Mouse (Mus musculus): ENCODE results near the gene Tent5c. TPM values are rescaled to one million over a fixed set of nuclear protein-coding genes. Genes with fewer than 3 reads are reported as not detected.
A peak's percentile ranks its signal among the peaks of the same experiment; 100 is the strongest.

The Tent5c gene
- polyA plus RNA-seq, 1 experiment from 2014 or later, result 3.0 TPM

DNA sequence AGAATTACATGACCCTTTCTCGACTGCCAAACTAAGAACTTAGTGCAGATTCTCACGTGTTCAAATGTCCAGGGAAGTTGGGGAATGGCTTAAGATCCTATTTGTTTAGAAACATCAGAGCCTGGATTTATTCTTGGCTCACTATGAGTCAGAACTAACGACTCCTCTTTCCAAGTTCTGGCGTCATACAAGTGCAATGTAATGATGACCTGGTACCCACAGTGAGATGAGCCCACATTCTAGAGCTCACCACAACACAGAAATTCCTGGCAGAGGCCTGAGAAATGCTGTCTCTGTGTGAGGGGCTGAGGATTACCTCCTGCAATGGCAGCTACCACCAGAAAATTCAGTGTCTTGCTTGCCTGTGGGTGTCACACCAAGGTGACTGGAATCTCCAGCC, 18.1 kb upstream of the Tent5c start:
- ATAC-seq, result no peak
- H3K36me3 ChIP-seq (ENCODE audit: poor library complexity, severe bottlenecking), result no peaks in the 10 kb centered on the region
- no peak overlapping the region for H3K9ac ChIP-seq
- H3K4me2 ChIP-seq, result no peak overlapping the region
- H3K4me3 ChIP-seq, result no peak overlapping the region
- no peak overlapping the region for H3K27ac ChIP-seq
- WGBS, result 84% methylated on average over 4 of the region's 4 CpGs
- H3K27me3 ChIP-seq, result no peaks in the 10 kb centered on the region
- no peaks in the 10 kb centered on the region for H3K4me1 ChIP-seq
- H3K9me3 ChIP-seq (replicated peaks), result no peaks in the 10 kb centered on the region

DNA sequence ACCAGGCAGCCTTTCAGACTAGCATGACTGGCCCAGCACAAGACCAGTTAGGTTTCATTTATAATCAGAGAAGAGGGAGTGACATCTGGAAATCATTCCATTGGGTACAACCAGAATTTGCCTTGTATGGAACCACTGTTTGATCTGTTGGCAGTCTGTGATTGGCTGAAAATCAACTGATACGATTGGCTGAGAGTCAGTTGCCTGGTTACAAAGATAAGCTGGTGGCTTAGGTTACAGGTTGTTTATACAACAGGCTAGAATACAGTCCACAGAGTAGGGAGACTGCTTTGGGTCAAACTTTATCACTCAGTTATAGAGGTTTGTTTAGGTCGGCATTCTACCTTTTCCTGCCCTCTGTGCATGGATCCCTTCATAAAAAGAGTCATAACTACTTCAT, 17.6 kb upstream of the Tent5c start:
- H3K4me3 ChIP-seq, result no peak overlapping the region
- no peak overlapping the region for H3K4me2 ChIP-seq
- H3K36me3 ChIP-seq (ENCODE audit: poor library complexity, severe bottlenecking), result no peaks in the 10 kb centered on the region
- no peak overlapping the region for H3K9ac ChIP-seq
- 84% methylated on average over 2 of the region's 2 CpGs for WGBS
- ATAC-seq, result no peak
- H3K9me3 ChIP-seq (replicated peaks), result no peaks in the 10 kb centered on the region
- no peaks in the 10 kb centered on the region for H3K27me3 ChIP-seq
- no peaks in the 10 kb centered on the region for H3K4me1 ChIP-seq
- no peak overlapping the region for H3K27ac ChIP-seq

DNA sequence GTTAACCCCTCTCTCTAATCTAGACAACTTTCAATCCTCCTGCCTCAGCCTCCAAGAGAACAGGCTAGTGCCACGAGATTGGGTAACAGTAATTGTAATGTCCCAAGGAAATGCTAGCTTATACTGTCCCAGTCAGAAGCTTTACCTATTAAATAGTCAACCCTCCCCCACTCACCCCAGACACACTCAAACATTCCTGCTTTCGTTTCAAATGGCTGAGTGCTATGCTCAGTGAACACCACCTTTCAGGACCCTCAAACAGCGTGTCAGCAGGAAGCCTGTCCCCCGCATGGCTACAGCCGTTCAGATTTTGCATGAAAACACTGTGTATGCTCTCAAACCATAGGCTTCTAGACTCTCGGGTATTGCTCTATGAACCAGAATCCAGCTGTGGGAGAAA, 14.8 kb upstream of the Tent5c start:
- ATAC-seq, result no peak
- Histone ChIP-seq H3K4me1 (no peaks in the 10 kb centered on the region), H3K27me3 (no peaks in the 10 kb centered on the region), H3K9ac (no peak overlapping the region), H3K36me3 (ENCODE audit: poor library complexity, severe bottlenecking) (no peaks in the 10 kb centered on the region), H3K9me3 (replicated peaks) (no peaks in the 10 kb centered on the region), H3K4me3 (no peak overlapping the region), H3K27ac (no peak overlapping the region), H3K4me2 (no peak overlapping the region)
- WGBS, result 77% methylated on average over 6 of the region's 6 CpGs

DNA sequence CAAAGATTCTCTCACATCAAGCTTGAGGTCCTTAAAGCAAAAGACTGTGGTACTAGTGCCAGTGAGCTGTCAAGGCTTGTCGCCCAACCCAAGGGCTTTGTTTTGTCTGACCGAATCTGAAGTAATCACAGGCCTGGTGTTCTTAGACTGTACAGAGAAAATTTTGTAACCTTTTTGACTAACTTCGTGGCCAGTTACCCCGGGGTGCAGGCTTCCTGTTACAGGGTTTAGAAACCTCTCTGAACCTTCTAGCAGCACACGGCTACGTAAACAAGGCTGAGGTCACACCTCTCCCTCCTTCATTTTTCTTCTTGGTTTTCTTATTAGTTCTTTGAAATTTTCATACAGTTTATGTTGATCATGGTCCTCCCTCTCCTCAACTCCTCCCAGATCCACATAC, 13.4 kb upstream of the Tent5c start:
- 86% methylated on average over 6 of the region's 6 CpGs for WGBS
- no peak overlapping the region for H3K9ac ChIP-seq
- H3K9me3 ChIP-seq (replicated peaks), result no peaks in the 10 kb centered on the region
- no peak for ATAC-seq
- no peaks in the 10 kb centered on the region for H3K36me3 ChIP-seq (ENCODE audit: poor library complexity, severe bottlenecking)
- H3K27me3 ChIP-seq, result no peaks in the 10 kb centered on the region
- H3K27ac ChIP-seq, result no peak overlapping the region
- no peaks in the 10 kb centered on the region for H3K4me1 ChIP-seq
- H3K4me3 ChIP-seq, result no peak overlapping the region
- no peak overlapping the region for H3K4me2 ChIP-seq

DNA sequence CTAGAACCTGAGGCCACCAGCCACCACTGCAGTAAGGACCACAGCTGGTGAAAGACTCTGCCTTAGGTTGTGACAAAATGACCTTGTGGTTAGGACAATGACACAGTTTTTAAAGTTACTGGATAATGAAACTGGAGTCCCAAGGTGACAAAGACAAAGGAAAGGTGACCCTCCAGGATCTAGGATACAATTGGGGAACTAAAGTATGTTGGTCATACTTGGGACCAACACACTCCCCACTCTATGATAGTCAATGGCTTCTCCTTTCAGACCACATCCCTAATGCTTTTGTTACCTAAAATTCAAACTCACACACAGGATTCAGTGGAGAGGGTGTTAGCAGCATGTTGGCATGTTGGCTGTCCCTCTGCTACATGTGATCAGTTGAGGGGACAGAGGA, 12.8 kb upstream of the Tent5c start:
- Histone ChIP-seq H3K36me3 (ENCODE audit: poor library complexity, severe bottlenecking) (no peaks in the 10 kb centered on the region), H3K4me3 (no peak overlapping the region), H3K27me3 (no peaks in the 10 kb centered on the region), H3K27ac (no peak overlapping the region), H3K9ac (no peak overlapping the region), H3K4me2 (no peak overlapping the region), H3K4me1 (no peaks in the 10 kb centered on the region), H3K9me3 (replicated peaks) (no peaks in the 10 kb centered on the region)
- ATAC-seq, result no peak

DNA sequence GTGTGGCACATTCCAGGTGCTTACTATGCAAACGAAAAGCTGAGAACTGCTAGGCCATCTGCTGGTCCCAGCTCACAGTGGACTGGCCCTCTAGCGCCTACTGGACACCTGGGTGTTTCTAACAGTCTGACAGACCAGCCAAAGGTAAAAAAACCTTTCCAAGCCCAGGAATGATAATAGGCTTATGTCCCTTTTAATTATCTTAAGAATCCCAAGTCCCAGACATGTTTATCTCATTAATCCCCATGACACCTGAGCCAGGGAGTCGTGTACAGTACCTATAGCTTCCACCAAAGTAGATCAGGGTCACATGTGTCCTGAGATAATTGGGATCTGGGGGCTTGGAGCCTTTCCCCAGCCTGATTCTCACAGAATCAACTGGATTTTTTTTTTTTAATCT, 7.0 kb upstream of the Tent5c start:
- Histone ChIP-seq H3K4me1 (no peaks in the 10 kb centered on the region), H3K27me3 (no peaks in the 10 kb centered on the region), H3K36me3 (ENCODE audit: poor library complexity, severe bottlenecking) (no peaks in the 10 kb centered on the region), H3K27ac (no peak overlapping the region), H3K9ac (no peak overlapping the region), H3K4me3 (no peak overlapping the region), H3K4me2 (no peak overlapping the region), H3K9me3 (replicated peaks) (no peaks in the 10 kb centered on the region)
- 75% methylated on average over 3 of the region's 3 CpGs for WGBS
- no peak for ATAC-seq

DNA sequence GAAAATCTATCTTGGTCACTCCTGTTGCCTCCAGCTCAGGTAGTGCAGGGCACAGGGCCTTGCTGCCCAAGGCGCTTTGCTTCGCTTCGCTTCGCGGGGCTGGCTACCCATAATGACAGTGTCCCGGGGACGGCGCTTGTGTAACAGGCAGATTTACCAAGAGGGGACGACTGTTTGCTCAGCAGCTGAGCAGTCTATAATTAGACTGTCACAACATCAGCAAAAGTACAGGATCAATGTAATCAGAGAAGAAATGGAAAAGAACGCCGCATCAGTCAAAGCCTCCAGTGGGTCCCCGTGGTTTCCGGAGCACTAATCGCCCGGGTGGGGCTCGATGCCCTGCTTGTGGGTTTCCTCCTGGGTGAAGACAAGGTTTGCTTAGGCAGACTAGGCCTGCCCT, 6.3 kb upstream of the Tent5c start:
- H3K4me2 ChIP-seq, result no peak overlapping the region
- 0 out of 2 replicates have a peak, but pooled peaks cover 1% of the 10 kb centered on the region for H3K27me3 ChIP-seq
- no peaks in the 10 kb centered on the region for H3K9me3 ChIP-seq (replicated peaks)
- no peak overlapping the region for H3K9ac ChIP-seq
- no peaks in the 10 kb centered on the region for H3K4me1 ChIP-seq
- no peak overlapping the region for H3K4me3 ChIP-seq
- 93% methylated on average over 16 of the region's 16 CpGs for WGBS
- H3K27ac ChIP-seq, result no peak overlapping the region
- peak; percentile 43 for ATAC-seq
- no peaks in the 10 kb centered on the region for H3K36me3 ChIP-seq (ENCODE audit: poor library complexity, severe bottlenecking)

DNA sequence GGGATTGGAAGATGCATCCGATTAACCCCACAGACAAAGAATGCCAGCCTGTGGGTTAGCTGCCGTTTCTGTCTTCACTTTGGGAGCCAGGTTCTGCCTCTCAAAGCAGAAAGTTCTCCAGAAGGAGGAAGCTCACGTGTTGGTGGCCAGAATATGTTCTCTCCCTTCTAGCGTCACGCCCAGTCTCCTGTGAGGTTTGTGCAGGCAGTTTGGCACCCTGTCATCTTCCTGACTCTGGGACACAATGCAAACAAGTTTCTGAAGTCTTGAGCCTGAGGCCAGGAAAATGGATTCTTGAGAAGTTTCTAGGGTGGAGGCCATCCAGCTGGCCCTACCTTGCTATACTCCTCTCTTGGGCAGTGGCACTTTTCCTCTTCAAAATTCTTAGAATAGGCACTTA, 5.8 kb upstream of the Tent5c start:
- no peak overlapping the region for H3K27ac ChIP-seq
- 0 out of 2 replicates have a peak, but pooled peaks cover 7% of the 10 kb centered on the region for H3K27me3 ChIP-seq
- no peak for ATAC-seq
- H3K9me3 ChIP-seq (replicated peaks), result no peaks in the 10 kb centered on the region
- H3K4me3 ChIP-seq, result no peak overlapping the region
- WGBS, result 85% methylated on average over 5 of the region's 5 CpGs
- H3K4me1 ChIP-seq, result no peaks in the 10 kb centered on the region; the same call in 1 of the 2 replicates
- no peak overlapping the region for H3K4me2 ChIP-seq
- H3K9ac ChIP-seq, result no peak overlapping the region; the same call in 1 of the 2 replicates
- no peaks in the 10 kb centered on the region for H3K36me3 ChIP-seq (ENCODE audit: poor library complexity, severe bottlenecking)

DNA sequence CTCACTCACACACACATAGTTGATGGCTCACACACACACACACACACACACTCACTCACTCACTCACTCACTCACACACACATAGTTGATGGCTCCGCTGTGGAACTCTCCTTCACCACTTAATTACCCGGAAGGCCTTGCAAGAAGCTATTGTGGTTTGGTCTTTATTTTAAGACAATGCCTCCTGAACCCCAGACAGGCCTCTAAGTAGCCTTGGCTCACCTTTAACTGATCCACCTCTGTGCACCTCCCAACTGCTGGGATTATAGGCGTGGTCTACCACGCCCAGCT, 831 bp upstream of the Tent5c start:
- H3K9me3 ChIP-seq (replicated peaks), result no peaks in the 10 kb centered on the region
- peak overlapping the region; percentile 97 for H3K4me2 ChIP-seq
- 0 out of 2 replicates have a peak overlapping the region, but pooled peaks have one; percentile 56 for H3K9ac ChIP-seq
- H3K27ac ChIP-seq, result no peak overlapping the region
- H3K4me1 ChIP-seq, result peaks cover 11% of the 10 kb centered on the region
- peak overlapping the region; percentile 63 for H3K4me3 ChIP-seq
- no peak; the same call in 1 of the 2 replicates for ATAC-seq
- no peaks in the 10 kb centered on the region for H3K36me3 ChIP-seq (ENCODE audit: poor library complexity, severe bottlenecking)
- peaks cover 47% of the 10 kb centered on the region for H3K27me3 ChIP-seq
- 19% methylated on average over 4 of the region's 4 CpGs for WGBS

DNA sequence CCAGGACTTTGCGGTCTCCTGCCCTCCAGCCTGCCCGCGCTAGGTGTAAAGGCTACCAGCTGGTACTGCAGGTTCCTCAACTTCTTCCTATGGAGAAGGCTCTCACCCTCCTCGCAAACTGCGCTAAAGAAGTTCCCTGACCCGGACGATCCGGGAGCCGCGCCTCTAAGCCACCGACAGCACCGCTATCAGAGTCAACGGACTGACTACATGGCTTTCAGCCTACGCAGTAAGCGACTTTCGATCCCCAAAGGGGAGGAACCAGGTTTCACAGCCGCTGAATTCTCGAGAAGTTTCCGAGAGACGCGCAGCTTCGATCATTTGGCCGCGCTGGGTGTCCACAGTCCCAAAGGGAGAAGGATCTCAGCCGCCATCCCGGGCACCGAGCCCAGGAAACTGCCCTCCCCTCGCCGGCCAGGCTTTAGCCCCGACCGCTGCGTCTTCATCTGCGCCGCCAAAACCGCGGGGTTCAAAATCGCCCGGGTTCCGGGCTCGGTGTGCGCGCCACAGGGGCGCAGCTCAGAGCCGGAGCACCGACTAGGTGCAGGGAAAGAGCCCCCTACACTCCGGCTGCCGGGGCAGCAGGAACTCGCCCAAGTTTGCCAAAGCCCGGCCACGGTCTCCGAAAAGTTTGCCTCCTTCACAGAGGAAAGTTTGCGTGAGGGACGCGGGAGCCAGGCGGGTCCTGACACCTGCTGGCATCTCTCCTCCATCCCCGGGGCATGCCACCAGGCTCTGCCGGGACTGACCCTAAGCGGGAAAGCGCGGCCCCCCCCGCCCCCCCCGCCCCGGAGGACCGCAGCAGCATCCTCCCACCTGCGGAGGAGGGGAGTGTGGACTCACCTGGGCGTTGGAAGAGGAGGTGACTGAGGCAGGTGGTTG, 632 bp downstream of the Tent5c start:
- no peaks in the 10 kb centered on the region for H3K9me3 ChIP-seq (replicated peaks)
- peak overlapping the region; percentile 63 for H3K4me3 ChIP-seq
- peaks cover 11% of the 10 kb centered on the region for H3K4me1 ChIP-seq
- H3K36me3 ChIP-seq (ENCODE audit: poor library complexity, severe bottlenecking), result no peaks in the 10 kb centered on the region
- WGBS, result under 1% methylated on average over 64 of the region's 66 CpGs
- peak overlapping the region; percentile 56 for H3K9ac ChIP-seq
- peak overlapping the region; percentile 97 for H3K4me2 ChIP-seq
- H3K27me3 ChIP-seq, result peaks cover 47% of the 10 kb centered on the region
- peak; percentile 46 for ATAC-seq
- no peak overlapping the region for H3K27ac ChIP-seq

DNA sequence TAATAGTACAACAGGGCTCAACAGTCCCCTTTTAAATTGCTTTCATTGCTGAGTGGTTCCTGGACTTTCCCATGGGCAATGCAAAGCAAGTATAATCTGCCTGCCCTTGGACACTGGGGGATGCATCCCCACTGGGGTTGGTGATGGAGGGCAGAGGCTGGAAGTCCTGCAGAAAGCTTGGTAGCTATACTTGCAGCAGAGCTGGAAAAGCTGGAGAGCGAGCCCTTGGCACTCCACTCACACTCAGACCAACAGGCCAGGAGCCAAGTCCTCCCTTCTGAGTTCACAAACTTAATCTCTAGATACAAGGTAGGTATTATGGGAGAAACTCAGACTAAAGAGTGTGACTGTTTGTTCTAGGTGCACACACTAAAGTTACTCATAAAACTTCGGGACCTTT, 2.1 kb downstream of the Tent5c start:
- no peak overlapping the region for H3K27ac ChIP-seq
- no peak for ATAC-seq
- no peak overlapping the region for H3K4me2 ChIP-seq
- no peak overlapping the region for H3K9ac ChIP-seq
- no peak overlapping the region for H3K4me3 ChIP-seq
- H3K36me3 ChIP-seq (ENCODE audit: poor library complexity, severe bottlenecking), result no peaks in the 10 kb centered on the region
- H3K9me3 ChIP-seq (replicated peaks), result no peaks in the 10 kb centered on the region
- peaks cover 11% of the 10 kb centered on the region for H3K4me1 ChIP-seq
- 86% methylated on average over 2 of the region's 2 CpGs for WGBS
- H3K27me3 ChIP-seq, result peaks cover 47% of the 10 kb centered on the region

DNA sequence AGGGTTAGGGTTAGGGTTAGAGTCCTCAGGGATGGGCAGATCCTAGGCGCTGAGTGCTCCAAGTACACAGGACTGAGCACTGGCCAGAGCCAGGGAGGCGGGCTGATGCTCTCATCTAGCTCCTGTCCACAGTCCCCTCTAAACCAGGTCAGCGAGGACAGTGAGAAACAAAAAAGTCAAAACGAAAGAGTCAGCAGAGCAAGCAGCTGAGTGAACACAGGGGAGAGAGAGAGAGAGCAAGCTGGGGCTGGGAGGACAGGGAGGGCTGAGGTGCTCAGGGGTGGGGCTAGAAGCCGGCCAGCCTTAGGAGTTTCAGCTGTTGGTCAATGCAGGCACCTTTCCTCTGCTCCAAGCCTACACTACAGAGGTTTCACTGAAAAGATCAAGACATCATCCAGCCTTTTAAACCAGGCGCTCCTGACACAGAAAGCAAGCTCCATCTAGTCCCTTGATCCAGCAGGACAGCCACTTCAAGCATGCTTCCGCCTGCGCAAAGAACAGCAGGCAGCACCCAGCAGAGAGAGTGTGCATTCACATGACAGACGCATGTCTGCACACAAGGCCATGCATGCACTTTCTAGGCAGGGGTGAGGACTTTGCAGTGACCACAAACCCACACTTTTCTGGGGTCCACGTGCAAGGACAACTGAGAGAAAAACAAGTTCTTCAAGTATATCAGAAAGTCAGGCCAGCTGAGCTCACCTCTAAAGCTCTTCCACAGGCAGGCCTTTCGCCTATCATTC, 3.6 kb downstream of the Tent5c start:
- 42% methylated on average over 11 of the region's 11 CpGs for WGBS
- H3K4me1 ChIP-seq, result peaks cover 11% of the 10 kb centered on the region
- H3K27me3 ChIP-seq, result peaks cover 46% of the 10 kb centered on the region
- ATAC-seq, result no peak
- H3K4me2 ChIP-seq, result no peak overlapping the region
- no peak overlapping the region for H3K4me3 ChIP-seq
- H3K27ac ChIP-seq, result no peak overlapping the region
- no peaks in the 10 kb centered on the region for H3K9me3 ChIP-seq (replicated peaks)
- H3K36me3 ChIP-seq (ENCODE audit: poor library complexity, severe bottlenecking), result no peaks in the 10 kb centered on the region
- H3K9ac ChIP-seq, result no peak overlapping the region

Measured in forebrain, embryonic 13.5 days (tissue).